Mouse (Mus musculus) thymus, postnatal 25 days (tissue): ENCODE results near the gene Olfr209.
A peak's percentile ranks its signal among the peaks of the same experiment; 100 is the strongest.
"Not testable (repeated sequence)": the region's sequence is repeated elsewhere in the genome, so short reads cannot be mapped to it uniquely, and the experiment has no call there.

Experiments used
- DNase-seq: peaks from one replicate; pipeline ENCODE4 v3.0.0; 2022

Gene Olfr209

DNA sequence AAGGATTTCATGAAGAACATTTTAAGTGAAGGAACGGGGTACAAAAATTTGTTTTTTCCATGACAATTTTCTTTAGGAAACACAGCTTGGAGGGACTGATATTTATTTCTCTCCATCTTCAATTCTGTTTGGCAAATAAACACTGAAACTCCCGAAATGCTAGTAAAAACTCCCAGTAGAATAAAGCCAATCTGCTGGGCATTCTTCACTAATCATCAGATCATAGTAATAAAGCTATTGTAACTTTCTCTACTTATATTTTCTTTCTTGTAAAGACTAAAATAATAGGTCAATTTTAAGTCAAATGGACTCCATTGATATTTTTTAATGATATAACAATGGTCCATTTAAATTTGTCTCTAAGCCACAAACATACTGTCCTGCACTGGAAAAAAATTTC lies at the start of gene Olfr209:
Gene Olfr209 (minus strand): TSS at position 101 of the 400 bp plus-strand sequence.
- DNase-seq, result no peak

DNA sequence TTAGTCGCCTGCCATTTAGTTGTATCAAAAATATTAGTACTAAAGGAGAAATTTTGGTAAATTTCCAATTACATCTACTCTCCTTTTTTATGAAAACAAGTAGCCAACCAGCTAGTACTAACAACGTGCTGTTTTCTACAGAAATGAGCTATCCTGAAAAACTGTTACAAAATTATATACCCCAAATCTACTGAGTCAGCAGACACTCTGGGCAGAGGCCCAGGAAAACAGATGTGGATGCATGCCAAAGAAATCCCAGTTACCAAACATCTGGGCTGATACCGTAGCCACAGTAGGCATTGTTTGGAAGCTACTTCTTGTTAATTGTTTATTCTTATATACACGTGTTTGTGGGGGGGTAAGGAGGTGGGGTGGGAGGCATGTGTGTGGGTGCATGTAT lies 49.7 kb upstream of the Olfr209 start:
- DNase-seq, result no peak

DNA sequence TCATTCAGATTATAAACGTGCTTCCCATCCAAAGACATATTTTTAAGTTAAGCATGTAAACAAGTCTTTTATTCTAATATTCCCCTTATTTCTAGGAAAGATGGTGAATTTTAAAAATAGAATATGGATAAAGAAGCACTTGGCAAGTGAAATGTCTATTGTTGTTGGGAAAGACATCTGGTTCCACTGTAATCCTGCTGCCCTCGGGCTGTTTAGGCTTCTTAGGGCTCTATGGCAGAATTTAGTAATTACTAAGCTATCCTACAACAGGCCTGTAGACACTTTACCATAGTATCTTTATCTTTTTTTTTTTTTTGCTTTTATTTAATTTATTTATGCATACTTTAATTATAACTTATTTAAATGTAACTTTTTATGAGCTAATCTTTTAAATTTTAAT lies 46.0 kb upstream of the Olfr209 start:
- no peak for DNase-seq

DNA sequence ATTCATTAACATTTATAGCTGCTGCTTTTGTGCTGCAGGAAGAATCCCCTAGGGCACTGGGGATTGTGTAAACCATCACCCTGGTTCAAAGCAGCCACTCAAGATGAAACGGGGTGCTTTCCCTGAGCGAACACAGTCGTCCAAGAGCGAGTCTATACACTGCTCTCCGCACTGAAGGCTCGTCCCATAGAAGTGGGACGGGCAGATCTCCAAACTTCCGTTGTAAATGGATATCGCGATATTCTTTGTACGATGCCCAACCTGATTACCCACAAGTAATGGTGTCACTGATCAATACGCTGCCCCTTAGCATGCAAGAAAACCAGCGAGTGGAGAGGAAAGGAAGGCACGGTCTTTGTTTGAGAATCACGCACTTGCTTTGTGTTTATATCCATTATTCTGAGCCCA lies 45.6 kb upstream of the Olfr209 start:
- DNase-seq, result no peak

DNA sequence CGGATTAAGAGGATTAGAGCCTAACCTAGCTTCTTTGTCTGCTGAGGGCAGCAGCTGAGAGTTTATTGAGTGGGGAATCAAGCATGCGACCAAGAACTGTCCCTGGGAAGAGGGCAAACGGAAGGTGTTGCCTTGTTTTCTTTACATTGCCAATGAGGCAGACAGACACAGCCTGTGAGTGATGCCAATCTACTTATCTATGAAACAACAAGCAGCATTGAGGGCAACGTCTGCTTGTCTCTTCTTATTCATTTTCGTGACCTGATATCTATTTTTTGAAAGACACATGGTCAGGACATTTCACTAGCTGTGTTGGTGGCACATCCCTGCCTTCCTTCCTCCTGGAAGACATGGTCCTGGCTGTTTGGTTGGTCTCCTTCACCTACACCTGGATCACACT lies 43.2 kb upstream of the Olfr209 start, which contains the start of gene Gabrr3:
Gene Gabrr3 (plus strand): TSS at position 301 of the 400 bp plus-strand sequence.
- no peak for DNase-seq

DNA sequence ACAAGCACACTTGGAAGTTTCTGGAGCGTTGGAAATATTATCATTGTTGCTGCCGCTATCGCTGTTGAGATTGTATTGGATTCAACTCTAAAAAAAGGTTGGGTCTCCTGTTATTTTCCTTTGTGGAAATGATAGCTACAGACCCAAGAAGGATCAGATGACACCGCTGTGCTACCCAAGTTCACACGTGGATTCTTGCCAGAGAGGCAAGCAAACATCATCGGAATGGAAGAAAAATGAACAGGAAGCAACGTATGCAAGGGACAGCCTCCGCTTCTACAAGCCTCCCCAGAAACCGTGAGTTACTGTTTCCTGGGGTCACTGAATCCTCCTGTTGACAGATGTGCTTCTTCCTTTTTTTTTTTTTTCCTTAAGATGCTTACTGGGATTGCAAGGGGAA lies 41.0 kb upstream of the Olfr209 start:
- DNase-seq, result no peak

DNA sequence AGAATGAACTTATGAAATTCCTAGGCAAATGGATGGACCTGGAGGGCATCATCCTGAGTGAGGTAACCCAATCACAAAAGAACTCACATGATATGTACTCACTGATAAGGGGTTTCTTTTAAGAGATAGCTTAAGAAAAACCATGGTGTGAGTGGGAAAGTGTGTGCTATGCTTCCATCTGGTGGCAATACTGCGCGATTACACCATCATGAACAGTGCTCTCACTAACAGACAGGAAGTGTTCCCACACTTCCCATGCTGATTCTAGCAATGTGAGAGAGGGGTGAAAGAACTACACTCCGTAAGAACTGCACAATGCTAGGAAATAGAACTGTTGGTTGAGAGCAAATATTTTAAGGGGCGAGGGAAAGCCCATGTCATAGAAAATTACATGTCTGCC lies 39.9 kb upstream of the Olfr209 start:
- peak; percentile 4 for DNase-seq

DNA sequence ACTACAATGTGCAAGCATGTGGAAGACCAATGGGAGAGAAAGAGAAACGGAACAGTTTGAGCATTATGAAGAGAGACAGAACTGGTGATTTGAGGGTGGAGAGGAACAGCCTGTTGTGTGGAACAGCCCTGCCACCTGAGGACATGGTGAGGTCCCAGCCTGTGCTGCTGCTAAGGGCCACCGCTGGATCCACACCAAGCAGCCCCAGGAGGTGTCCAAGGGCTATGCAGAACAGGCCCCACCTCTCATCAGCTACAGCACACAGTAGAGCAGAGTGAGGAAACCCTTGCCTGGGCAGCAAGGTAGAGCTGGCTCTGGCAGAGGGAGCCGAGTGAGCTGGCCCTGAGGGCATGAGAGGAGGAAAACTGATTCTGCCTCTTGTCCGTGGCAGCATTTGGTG lies 38.2 kb upstream of the Olfr209 start:
- DNase-seq, result no peak

DNA sequence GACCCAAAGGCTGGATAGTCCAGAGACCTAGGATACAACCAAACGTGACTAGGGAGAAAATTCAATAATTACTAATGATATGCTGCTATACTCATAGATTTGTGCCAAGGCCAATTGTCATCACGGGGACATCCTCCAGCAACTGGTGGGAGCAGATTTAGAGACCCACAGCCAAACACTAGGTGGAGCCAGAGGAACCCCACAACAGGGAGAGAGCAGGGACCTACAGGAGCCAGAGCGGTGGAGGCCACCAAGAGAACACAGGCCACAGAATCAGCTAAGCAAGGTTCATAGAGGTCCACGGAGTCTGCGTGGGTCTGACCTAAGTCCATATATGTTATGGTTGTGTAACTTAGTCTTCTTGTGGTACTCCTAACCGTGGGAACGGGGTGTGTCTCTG lies 37.3 kb upstream of the Olfr209 start:
- DNase-seq, result no peak

DNA sequence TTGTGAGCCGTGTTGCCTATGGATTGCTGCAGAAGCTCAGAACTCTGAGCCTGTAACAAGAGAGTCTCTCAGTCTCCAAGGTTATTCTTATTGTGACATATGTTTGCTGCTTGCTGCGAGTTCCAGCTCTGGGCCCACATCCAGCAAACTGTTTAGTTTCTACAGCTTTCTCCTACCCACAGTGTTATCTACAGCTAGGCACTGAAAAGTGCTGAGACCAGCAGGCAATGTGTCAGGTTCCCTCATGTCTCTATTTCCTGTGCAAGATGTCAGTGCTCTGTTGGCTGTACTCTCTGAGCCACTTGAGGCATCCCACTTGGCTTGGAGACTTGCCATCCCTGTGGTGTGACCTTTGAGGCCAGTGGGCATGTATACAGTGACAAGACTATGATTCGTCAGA lies 29.5 kb upstream of the Olfr209 start:
- DNase-seq, result no peak

DNA sequence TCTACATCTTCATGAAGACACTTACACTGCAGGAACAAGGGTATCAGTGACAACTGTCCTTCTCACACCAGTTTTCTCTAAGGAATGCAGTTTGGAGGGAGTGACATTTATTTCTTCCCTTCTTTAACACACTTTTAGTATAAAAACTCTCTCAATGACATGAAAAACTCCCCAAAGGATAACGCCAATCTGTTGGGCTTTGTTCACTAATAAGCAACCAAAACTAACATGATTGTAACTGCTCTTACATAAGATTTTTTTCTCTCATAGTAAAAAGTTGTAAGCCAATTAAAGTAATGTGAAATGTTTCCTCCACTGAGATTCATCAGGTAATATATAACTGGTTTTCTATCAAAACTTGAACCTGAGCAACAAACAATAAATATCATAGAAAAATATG lies 14.6 kb downstream of the Olfr209 start, which contains the start of gene Olfr206:
Gene Olfr206 (minus strand): TSS at position 101 of the 400 bp plus-strand sequence.
- DNase-seq, result no peak

DNA sequence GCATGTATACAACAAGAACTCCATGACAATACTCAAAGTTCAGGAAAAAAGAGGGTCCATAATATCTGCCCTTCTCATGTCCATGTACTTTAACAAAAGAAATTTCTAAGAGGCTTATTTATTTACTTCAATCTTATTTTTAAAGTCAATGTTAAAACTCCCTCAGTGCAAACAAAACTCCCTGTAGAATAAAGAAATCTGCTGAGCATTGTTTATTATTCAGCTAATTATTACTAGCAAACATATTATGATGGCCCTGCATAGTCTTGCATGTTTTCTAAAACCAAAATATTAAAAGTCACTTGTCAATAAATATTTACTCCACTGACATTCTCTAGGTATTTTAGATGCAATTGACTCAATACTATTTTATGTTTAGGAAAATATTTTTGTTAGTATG lies 32.8 kb downstream of the Olfr209 start, which contains the start of gene Olfr205:
Gene Olfr205 (minus strand): TSS at position 101 of the 400 bp plus-strand sequence.
- no peak for DNase-seq

DNA sequence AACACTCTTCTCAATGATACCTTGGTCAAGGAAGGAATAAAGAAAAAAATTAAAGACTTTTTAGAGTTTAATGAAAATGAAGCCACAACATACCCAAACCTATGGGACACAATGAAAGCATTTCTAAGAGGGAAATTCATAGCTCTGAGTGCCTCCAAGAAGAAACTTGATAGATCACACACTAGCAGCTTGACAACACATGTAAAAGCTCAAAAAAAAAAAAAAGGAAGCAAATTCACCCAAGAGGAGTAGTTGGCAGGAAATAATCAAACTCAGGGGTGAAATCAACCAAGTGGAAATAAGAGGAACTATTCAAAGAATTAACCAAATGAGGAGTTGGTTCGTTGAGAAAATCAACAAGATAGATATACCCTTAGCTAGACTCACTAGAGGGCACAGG lies 40.5 kb downstream of the Olfr209 start:
- not testable (repeated sequence) for DNase-seq

DNA sequence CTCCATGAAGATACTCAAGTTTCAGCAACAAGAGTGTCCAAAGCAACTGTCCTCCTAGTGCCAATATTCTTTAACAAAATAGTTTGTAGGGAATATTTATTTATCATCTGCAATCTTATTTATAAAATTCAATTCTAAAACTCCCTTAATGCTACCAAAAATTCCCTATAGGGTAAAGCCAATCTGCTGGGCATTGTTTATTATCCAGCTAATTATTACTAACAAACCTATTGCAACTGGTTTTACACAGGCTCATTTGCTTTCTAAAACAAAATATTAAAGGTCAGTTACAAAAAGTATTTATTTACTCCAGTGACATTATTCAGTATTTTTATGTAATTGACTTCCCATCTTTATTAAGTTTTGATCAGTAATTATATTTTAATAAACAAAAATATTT lies 45.6 kb downstream of the Olfr209 start, which contains the start of gene Olfr204:
Gene Olfr204 (minus strand): TSS at position 101 of the 400 bp plus-strand sequence.
- no peak for DNase-seq
